Mouse (Mus musculus) urinary bladder, postnatal 4 days (tissue): ENCODE data around the gene Gin1.

Source experiments
- DNase-seq, 2 experiments: peaks; one replicate each; pipeline ENCODE4 v3.0.0; 2021 to 2022; ENCODE audit warnings: low spot score in 2 of 2

Gene Gin1

GRCm38 (mm10) chr1:97785685-97786393 lies 15.9 kb downstream of the Gin1 start:
- DNase-seq, result no peak

GRCm38 (mm10) chr1:97787674-97788073 lies 17.7 kb downstream of the Gin1 start:
- no peak for DNase-seq

GRCm38 (mm10) chr1:97788490-97788889 lies 18.5 kb downstream of the Gin1 start:
- no peak for DNase-seq

GRCm38 (mm10) chr1:97794110-97794509 lies 24.1 kb downstream of the Gin1 start:
- no peak for DNase-seq

- no peak for DNase-seq
Observed at GRCm38 (mm10) chr1:97795936-97796335, 26.0 kb downstream of the Gin1 start.

- no peak for DNase-seq
Observed at GRCm38 (mm10) chr1:97802207-97802902, 32.4 kb downstream of the Gin1 start.

GRCm38 (mm10) chr1:97804520-97804919 lies 34.5 kb downstream of the Gin1 start:
- no peak for DNase-seq

GRCm38 (mm10) chr1:97809255-97809912 lies 39.4 kb downstream of the Gin1 start:
- DNase-seq, result no peak

- no peak for DNase-seq
Observed at GRCm38 (mm10) chr1:97821282-97821681, 51.3 kb downstream of the Gin1 start.

GRCm38 (mm10) chr1:97822203-97822602 lies 52.2 kb downstream of the Gin1 start:
- no peak for DNase-seq

GRCm38 (mm10) chr1:97822904-97823303 lies 52.9 kb downstream of the Gin1 start:
- DNase-seq, result no peak

- no peak for DNase-seq
Observed at GRCm38 (mm10) chr1:97827566-97827965, 57.6 kb downstream of the Gin1 start.

- no peak for DNase-seq
Observed at GRCm38 (mm10) chr1:97828087-97828486, 58.1 kb downstream of the Gin1 start.

- DNase-seq, result no peak
Observed at GRCm38 (mm10) chr1:97833466-97834353, 63.7 kb downstream of the Gin1 start.

- DNase-seq, result no peak
Observed at GRCm38 (mm10) chr1:97834354-97834822, 64.4 kb downstream of the Gin1 start.
